24 mouse cellular contexts compared by ENCODE assay signal in the genomic region with DNA sequence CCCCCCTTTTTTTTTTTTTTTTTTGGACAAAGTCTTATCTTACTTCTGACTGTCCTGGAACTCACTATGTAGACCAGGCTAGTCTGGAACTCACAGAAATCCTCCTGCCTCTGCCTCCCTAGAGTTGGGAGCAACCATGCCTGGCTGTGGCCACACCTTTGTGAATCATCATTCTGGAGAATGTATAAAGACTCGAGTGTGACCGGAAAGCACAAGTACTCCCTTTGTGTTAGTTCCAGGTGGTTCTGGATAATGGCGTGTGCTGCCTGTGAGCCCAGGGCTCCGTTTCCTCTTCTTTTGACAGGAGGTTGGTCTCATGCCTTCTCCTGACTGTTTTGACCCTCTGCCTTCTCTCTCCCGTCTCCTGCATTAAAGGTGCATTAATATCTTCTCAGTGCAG. TPM values are rescaled to one million over a fixed set of nuclear protein-coding genes. Genes with fewer than 3 reads are reported as not detected.
DNase-seq lines count a peak whose midpoint lies in the region; ATAC-seq and TF ChIP-seq lines count a peak whose summit lies in the region.
"Had no signal": no experiment of that assay in that cellular context is flagged by ENCODE, and none has a peak within 500 bp of the region (broad histone marks: within the 10 kb centered on the region; RNA-seq: fewer than 3 reads in every experiment).

No protein-coding gene starts in this region.

- H3K27ac ChIP-seq in midbrain, embryonic 11.5 days (ENCODE audit: low read depth, low read length) = no peak overlapping the region
- H3K27ac ChIP-seq in midbrain, postnatal 0 days (ENCODE audit: low read depth, low read length) = no peak overlapping the region
- H3K27ac ChIP-seq in forebrain, embryonic 13.5 days = no peak overlapping the region

- 0 out of 2 replicates have a peak, but pooled peaks cover 2% of the 10 kb centered on the region for H3K4me1 ChIP-seq in midbrain, embryonic 11.5 days (ENCODE audit: control insufficient read depth, insufficient read depth, low read length)
- no peaks in the 10 kb centered on the region; the same call in 1 of the 2 replicates for H3K4me1 ChIP-seq in midbrain, postnatal 0 days (ENCODE audit: insufficient read depth, low read length)
- H3K4me1 ChIP-seq in forebrain, embryonic 13.5 days = 0 out of 2 replicates have a peak, but pooled peaks cover 3% of the 10 kb centered on the region

- H3K36me3 ChIP-seq in midbrain, embryonic 11.5 days (ENCODE audit: control insufficient read depth, insufficient read depth, low read length) = no peaks in the 10 kb centered on the region
- no peaks in the 10 kb centered on the region for H3K36me3 ChIP-seq in midbrain, postnatal 0 days (ENCODE audit: insufficient read depth, low read length)
- H3K36me3 ChIP-seq in forebrain, embryonic 13.5 days (ENCODE audit: poor library complexity, severe bottlenecking) = no peaks in the 10 kb centered on the region
- H3K36me3 ChIP-seq: G1E had no signal

- H3K9me3 ChIP-seq in midbrain, embryonic 11.5 days (ENCODE audit: control insufficient read depth, low read length) = no peaks in the 10 kb centered on the region
- no peaks in the 10 kb centered on the region for H3K9me3 ChIP-seq in midbrain, postnatal 0 days (ENCODE audit: low read length)
- no peaks in the 10 kb centered on the region for H3K9me3 ChIP-seq in forebrain, embryonic 13.5 days (replicated peaks)

- peak; percentile 14 for DNase-seq in midbrain, embryonic 11.5 days (ENCODE audit: low spot score, missing footprints)
- DNase-seq in midbrain, postnatal 0 days (ENCODE audit: low spot score) = no peak
- DNase-seq in R1 (ENCODE audit: low read depth, low spot score) (peak; percentile 70), ZHBTc4 (ENCODE audit: low read depth, low spot score) (peak; percentile 66)
- DNase-seq in layer of hippocampus, postnatal 36 days = no peak
- DNase-seq: adrenal gland, adult 2 months; adrenal gland, adult 8-10 months; adrenal gland, postnatal 10 days; adrenal gland, postnatal 14 days; adrenal gland, postnatal 25 days; adrenal gland, postnatal 36 days; B cell, adult 2 months; cerebellum, adult 11 months; cerebellum, adult 11-12 months; cerebellum, adult 18-20 months; cerebellum, adult 2 months; cerebellum, adult 8-10 months had no signal

- no peaks in the 10 kb centered on the region for H3K27me3 ChIP-seq in midbrain, embryonic 11.5 days (ENCODE audit: control insufficient read depth, insufficient read depth, low read length)
- no peaks in the 10 kb centered on the region for H3K27me3 ChIP-seq in midbrain, postnatal 0 days (ENCODE audit: insufficient read depth, low read length)
- H3K27me3 ChIP-seq in forebrain, embryonic 13.5 days = no peaks in the 10 kb centered on the region
- H3K27me3 ChIP-seq: CH12.LX, Patski had no signal

- no peak overlapping the region for H3K9ac ChIP-seq in midbrain, embryonic 11.5 days (ENCODE audit: low read length)
- H3K9ac ChIP-seq in midbrain, postnatal 0 days (replicated peaks; ENCODE audit: low read length, poor library complexity, severe bottlenecking) = no peak overlapping the region
- H3K9ac ChIP-seq in forebrain, embryonic 13.5 days = no peak overlapping the region

- WGBS in midbrain, embryonic 11.5 days = 92% methylated on average over 5 of the region's 5 CpGs
- 92% methylated on average over 5 of the region's 5 CpGs for WGBS in midbrain, postnatal 0 days
- WGBS in forebrain, embryonic 13.5 days = 85% methylated on average over 5 of the region's 5 CpGs

- no peak overlapping the region for H3K4me3 ChIP-seq in midbrain, embryonic 11.5 days (ENCODE audit: low read depth, low read length)
- H3K4me3 ChIP-seq in midbrain, postnatal 0 days (ENCODE audit: low read depth, low read length) = no peak overlapping the region
- no peak overlapping the region for H3K4me3 ChIP-seq in forebrain, embryonic 13.5 days

- no peak for TF ChIP-seq CTCF in midbrain, postnatal 0 days (IDR thresholded peaks at IDR 0.05)

- no peak overlapping the region for H3K4me2 ChIP-seq in midbrain, embryonic 11.5 days
- no peak overlapping the region for H3K4me2 ChIP-seq in midbrain, postnatal 0 days (ENCODE audit: low read depth, low read length, poor library complexity, severe bottlenecking)
- no peak overlapping the region for H3K4me2 ChIP-seq in forebrain, embryonic 13.5 days

- ATAC-seq in midbrain, embryonic 11.5 days (ENCODE audit: low FRiP score) = no peak
- no peak for ATAC-seq in midbrain, postnatal 0 days (ENCODE audit: low FRiP score)
- no peak for ATAC-seq in forebrain, embryonic 13.5 days
- ATAC-seq: activated CD4-positive, CD25-positive, alpha-beta regulatory T cell, adult 4 months; CD4-positive, CD25-positive, alpha-beta regulatory T cell, adult 4 months; Patski had no signal

RNA-seq across cellular contexts. Expression of a gene that starts 41.0 kb away (rescaled TPM):
- polyA plus RNA-seq in midbrain, embryonic 11.5 days (2014; fragmentation: Nextera tagmentation; extraction: Ambion mirVana) = 30.1 and 33.7 TPM in 2 replicates
- total RNA-seq in midbrain, postnatal 0 days (2014; rRNA removed) = 84.9 and 98.2 TPM in 2 replicates
- polyA plus RNA-seq in midbrain, postnatal 0 days (2015; fragmentation: Nextera tagmentation; extraction: Ambion mirVana) = 25.4 and 25.7 TPM in 2 replicates
- 32.8 and 35.8 TPM in 2 replicates for polyA plus RNA-seq in forebrain, embryonic 13.5 days (2015; fragmentation: Nextera tagmentation; extraction: Ambion mirVana)
- 100 to 1,000 TPM; 106 to 107 TPM for total RNA-seq in layer of hippocampus, postnatal 36 days (2021)
- total RNA-seq: MEL had no signal
- polyA plus RNA-seq: activated CD4-positive, CD25-positive, alpha-beta regulatory T cell, adult 4 months; CD4-positive, CD25-positive, alpha-beta regulatory T cell, adult 4 months; G1E had no signal

Comparison
In these comparisons a context has a peak if more than half of its experiments do, and no peak if none do; other contexts are left out.
1. DNase-seq: peak in midbrain, embryonic 11.5 days (single experiment), R1 (single experiment) and ZHBTc4 (single experiment); none in midbrain, postnatal 0 days (single experiment) and layer of hippocampus, postnatal 36 days (0 of 2).